Mouse (Mus musculus): ENCODE results near the gene Tnf. TPM values are rescaled to one million over a fixed set of nuclear protein-coding genes. Genes with fewer than 3 reads are reported as not detected.
A peak's percentile ranks its signal among the peaks of the same experiment; 100 is the strongest.

The Tnf gene
- total and polyA plus RNA-seq, 2 experiments from 2014 or later: 0.09 TPM; not detected in 1

DNA sequence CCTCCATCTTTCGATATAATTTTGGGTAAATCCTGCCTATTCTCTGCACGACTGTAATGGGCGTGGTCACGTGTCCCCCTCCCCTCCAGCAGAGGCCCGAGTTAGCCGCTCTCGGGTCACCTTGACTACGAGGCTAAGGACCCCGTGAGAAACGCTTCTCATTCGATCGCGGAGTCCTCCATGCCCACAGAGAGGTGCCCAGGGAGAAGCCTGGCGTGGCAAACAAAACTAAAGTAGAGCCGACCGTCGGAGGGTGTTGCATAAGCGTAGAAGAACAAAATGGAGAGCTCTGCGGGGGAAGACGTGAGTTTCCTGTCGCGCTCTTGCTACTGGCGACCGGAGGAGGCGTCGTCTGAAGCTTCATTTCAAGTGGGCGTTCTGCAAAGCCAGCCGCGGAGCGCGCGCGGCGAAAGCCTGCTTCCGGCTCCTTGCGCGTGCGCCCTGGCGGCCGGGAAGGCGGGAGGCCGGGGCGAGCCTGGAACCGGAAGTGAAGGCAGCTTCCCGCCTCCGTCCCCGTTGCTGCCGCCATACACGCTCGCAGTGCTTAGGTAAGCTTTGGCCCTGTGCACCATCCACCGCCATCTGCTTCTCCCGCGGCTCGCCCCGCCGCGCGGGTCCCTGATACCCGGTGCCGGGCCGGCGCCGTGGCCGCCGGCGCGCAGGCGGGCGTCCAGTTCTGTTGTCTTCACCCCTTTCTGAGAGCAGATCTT is 39.7 kb upstream of the Tnf start, which contains the start of gene Ddx39b:
TSS of gene Ddx39b (plus strand) at position 442 of the 710 bp plus-strand sequence.
- Histone ChIP-seq H3K27me3 (ENCODE audit: insufficient read depth, low read length) (no peaks in the 10 kb centered on the region), H3K36me3 (ENCODE audit: insufficient read depth, low read length) (peaks cover 28% of the 10 kb centered on the region), H3K27ac (ENCODE audit: low read depth, low read length) (peak within 1 kb of the TSS; percentile 99), H3K4me2 (ENCODE audit: low read depth, low read length, poor library complexity, severe bottlenecking) (peak within 1 kb of the TSS; percentile 73), H3K9ac (replicated peaks; ENCODE audit: low read length, poor library complexity, severe bottlenecking) (peak within 1 kb of the TSS; percentile 97), H3K9me3 (ENCODE audit: low read length) (no peaks in the 10 kb centered on the region), H3K4me1 (ENCODE audit: insufficient read depth, low read length) (peaks cover 11% of the 10 kb centered on the region; the same call in 1 of the 2 replicates), H3K4me3 (ENCODE audit: low read depth, low read length) (peak within 1 kb of the TSS; percentile 82)
- ATAC-seq (ENCODE audit: low FRiP score) (peak; percentile 90), DNase-seq (ENCODE audit: low spot score) (peak; percentile 98)
- under 1% methylated on average over 63 of the region's 69 CpGs for WGBS
- peak; percentile 38; the same call in 1 of the 2 replicates for TF ChIP-seq CTCF (IDR thresholded peaks at IDR 0.05)

DNA sequence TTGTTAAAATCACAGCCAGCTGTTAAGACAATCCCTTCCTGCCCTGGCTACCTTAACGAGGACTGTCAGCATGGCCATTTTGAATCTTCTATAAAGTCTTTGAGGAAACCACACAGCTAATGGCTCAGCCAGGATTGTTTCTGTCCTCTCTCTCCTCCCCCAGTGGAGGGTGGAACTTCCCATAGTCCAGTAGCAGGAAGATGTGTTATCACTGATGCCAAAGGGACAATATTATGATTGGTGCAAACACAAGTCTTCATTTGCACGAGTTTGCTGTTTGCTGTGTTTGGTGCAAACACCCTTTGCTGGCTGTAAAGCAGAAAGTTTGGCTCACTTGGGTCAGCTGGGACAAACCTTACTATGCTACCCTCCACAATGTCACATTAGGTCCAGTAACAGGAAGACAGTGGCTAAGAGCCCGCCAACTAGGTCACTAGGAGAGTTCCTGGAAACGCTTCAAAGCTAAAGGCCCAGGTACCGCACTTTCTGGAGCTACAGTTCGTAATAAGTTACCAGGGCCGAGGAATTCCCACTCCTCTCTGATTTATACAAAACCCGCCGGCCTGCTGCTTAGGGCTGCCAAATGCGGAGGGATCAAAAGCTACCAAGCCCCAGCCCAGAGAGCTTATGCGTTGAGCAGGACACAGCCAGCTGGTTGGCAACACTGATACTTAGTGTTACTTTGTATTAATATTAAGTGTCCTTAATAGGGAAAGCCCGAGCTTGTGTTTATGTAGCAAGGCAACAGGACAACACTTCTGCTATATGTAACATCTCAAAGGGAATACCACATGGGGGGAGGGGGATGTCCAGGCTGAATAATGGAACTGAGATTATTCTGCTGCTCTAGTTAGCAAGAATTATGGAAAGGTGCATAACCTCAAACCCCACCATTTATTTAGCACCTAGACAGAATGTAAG is 38.8 kb upstream of the Tnf start:
- H3K27ac ChIP-seq (ENCODE audit: low read depth, low read length): peak overlapping the region; percentile 99
- no peaks in the 10 kb centered on the region for H3K27me3 ChIP-seq (ENCODE audit: insufficient read depth, low read length)
- peak overlapping the region; percentile 82 for H3K4me3 ChIP-seq (ENCODE audit: low read depth, low read length)
- TF ChIP-seq CTCF (IDR thresholded peaks at IDR 0.05): no peak
- H3K4me1 ChIP-seq (ENCODE audit: insufficient read depth, low read length): peaks cover 11% of the 10 kb centered on the region; the same call in 1 of the 2 replicates
- peak overlapping the region; percentile 52 for H3K4me2 ChIP-seq (ENCODE audit: low read depth, low read length, poor library complexity, severe bottlenecking)
- H3K9me3 ChIP-seq (ENCODE audit: low read length): no peaks in the 10 kb centered on the region
- peak overlapping the region; percentile 97 for H3K9ac ChIP-seq (replicated peaks; ENCODE audit: low read length, poor library complexity, severe bottlenecking)
- 18% methylated on average over 12 of the region's 12 CpGs for WGBS
- peak; percentile 42 for DNase-seq (ENCODE audit: low spot score)
- ATAC-seq (ENCODE audit: low FRiP score): 0 out of 2 replicates have a peak, but pooled peaks have one; percentile 1
- peaks cover 20% of the 10 kb centered on the region for H3K36me3 ChIP-seq (ENCODE audit: insufficient read depth, low read length)

DNA sequence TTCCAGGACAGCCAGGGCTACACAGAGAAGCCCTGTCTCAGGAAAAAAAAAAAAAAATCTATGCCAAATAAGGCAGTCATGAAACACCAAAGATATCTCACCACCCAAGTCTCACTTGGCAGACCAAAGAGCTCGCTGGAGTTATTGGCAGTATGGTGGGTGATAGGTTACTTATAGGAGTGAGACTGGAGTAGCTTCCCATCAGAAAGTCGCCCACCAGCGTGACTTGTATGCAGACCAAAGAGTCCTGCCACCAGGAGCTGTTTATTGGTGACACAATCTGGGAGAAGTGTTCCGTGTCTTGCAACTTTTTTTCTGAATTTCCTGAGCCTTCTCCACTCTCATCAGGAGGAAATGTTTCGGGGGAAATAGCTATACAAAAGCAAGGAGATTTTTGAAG is 37.9 kb upstream of the Tnf start:
- Histone ChIP-seq H3K4me3 (ENCODE audit: low read depth, low read length) (no peak overlapping the region), H3K27ac (ENCODE audit: low read depth, low read length) (no peak overlapping the region), H3K36me3 (ENCODE audit: insufficient read depth, low read length) (peaks cover 12% of the 10 kb centered on the region), H3K9me3 (ENCODE audit: low read length) (no peaks in the 10 kb centered on the region), H3K27me3 (ENCODE audit: insufficient read depth, low read length) (no peaks in the 10 kb centered on the region), H3K4me2 (ENCODE audit: low read depth, low read length, poor library complexity, severe bottlenecking) (no peak overlapping the region), H3K4me1 (ENCODE audit: insufficient read depth, low read length) (peaks cover 15% of the 10 kb centered on the region; the same call in 1 of the 2 replicates), H3K9ac (replicated peaks; ENCODE audit: low read length, poor library complexity, severe bottlenecking) (no peak overlapping the region)
- 85% methylated on average over 5 of the region's 5 CpGs for WGBS
- ATAC-seq (ENCODE audit: low FRiP score): no peak
- no peak for DNase-seq (ENCODE audit: low spot score)
- no peak for TF ChIP-seq CTCF (IDR thresholded peaks at IDR 0.05)

DNA sequence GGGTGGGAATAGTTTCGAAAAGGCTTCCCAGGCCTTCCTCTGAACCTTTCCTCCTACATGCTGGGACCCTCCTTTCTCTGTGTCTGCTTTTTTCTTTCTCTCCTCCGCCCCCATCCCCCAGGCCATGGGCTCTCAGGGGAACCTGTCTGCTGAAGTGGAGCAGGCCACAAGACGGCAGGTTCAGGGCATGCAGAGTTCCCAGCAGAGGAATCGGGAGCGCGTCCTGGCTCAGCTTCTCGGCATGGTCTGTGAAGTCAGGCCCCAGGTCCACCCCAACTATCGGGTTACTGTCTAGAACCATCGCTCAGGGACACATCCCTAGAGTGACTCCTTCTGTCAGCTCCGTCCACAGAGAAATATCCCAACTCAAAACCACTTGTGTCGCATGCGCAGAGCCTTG is 35.7 kb upstream of the Tnf start:
- H3K4me1 ChIP-seq (ENCODE audit: insufficient read depth, low read length): peaks cover 5% of the 10 kb centered on the region; the same call in 1 of the 2 replicates
- no peak overlapping the region for H3K27ac ChIP-seq (ENCODE audit: low read depth, low read length)

DNA sequence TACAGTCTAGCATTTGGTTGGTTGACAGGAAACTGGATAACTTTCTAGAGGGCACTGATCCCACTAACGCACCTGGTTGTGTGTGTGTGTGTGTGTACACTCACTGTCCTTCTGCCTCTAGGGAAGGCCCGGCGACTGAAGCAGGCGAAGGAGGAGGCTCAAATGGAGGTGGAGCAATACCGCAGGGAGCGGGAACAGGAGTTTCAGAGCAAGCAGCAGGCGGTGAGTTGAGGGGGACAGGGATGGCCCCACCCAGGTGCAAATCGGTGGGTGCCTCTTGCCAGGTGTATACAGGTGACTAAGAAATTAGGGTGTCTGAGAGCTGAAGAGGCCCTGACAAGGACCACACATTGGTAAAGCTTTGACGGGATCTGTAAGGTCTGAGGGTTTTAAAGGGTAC is 35.2 kb upstream of the Tnf start:
- peak overlapping the region; percentile 89 for H3K4me2 ChIP-seq (ENCODE audit: low read depth, low read length, poor library complexity, severe bottlenecking)
- peak overlapping the region; percentile 42 for H3K4me3 ChIP-seq (ENCODE audit: low read depth, low read length)
- ATAC-seq (ENCODE audit: low FRiP score) (no peak), DNase-seq (ENCODE audit: low spot score) (no peak)
- H3K27ac ChIP-seq (ENCODE audit: low read depth, low read length): peak overlapping the region; percentile 92
- 63% methylated on average over 9 of the region's 9 CpGs for WGBS
- TF ChIP-seq CTCF (IDR thresholded peaks at IDR 0.05): no peak
- 0 out of 2 replicates have a peak, but pooled peaks cover 15% of the 10 kb centered on the region for H3K36me3 ChIP-seq (ENCODE audit: insufficient read depth, low read length)
- peak overlapping the region; percentile 66 for H3K9ac ChIP-seq (replicated peaks; ENCODE audit: low read length, poor library complexity, severe bottlenecking)
- peaks cover 5% of the 10 kb centered on the region; the same call in 1 of the 2 replicates for H3K4me1 ChIP-seq (ENCODE audit: insufficient read depth, low read length)
- no peaks in the 10 kb centered on the region for H3K27me3 ChIP-seq (ENCODE audit: insufficient read depth, low read length)
- H3K9me3 ChIP-seq (ENCODE audit: low read length): no peaks in the 10 kb centered on the region

More for the DNA sequence above, 35.7 kb upstream of the Tnf start:
- Histone ChIP-seq H3K4me2 (ENCODE audit: low read depth, low read length, poor library complexity, severe bottlenecking) (peak overlapping the region; percentile 89), H3K4me3 (ENCODE audit: low read depth, low read length) (peak overlapping the region; percentile 42), H3K36me3 (ENCODE audit: insufficient read depth, low read length) (0 out of 2 replicates have a peak, but pooled peaks cover 14% of the 10 kb centered on the region), H3K27me3 (ENCODE audit: insufficient read depth, low read length) (no peaks in the 10 kb centered on the region), H3K9me3 (ENCODE audit: low read length) (no peaks in the 10 kb centered on the region), H3K9ac (replicated peaks; ENCODE audit: low read length, poor library complexity, severe bottlenecking) (peak overlapping the region; percentile 66; the same call in 1 of the 2 replicates)
- TF ChIP-seq CTCF (IDR thresholded peaks at IDR 0.05): no peak
- WGBS: 88% methylated on average over 12 of the region's 12 CpGs
- no peak for ATAC-seq (ENCODE audit: low FRiP score)
- DNase-seq (ENCODE audit: low spot score): no peak

Measured in midbrain, postnatal 0 days (tissue).